Mouse (Mus musculus) brown adipose tissue, adult 24 weeks (tissue): ENCODE measurements around the gene Klhdc10. TPM values are rescaled to one million over a fixed set of nuclear protein-coding genes. Genes with fewer than 3 reads are reported as not detected.

Experiments
- H3K27ac ChIP-seq: fragments of 200-500 bp; replicated peaks from 2 replicates; pipeline ENCODE4 v1.5.1; 2012; ENCODE audit warnings: low read depth, mild to moderate bottlenecking, low read length
- H3K4me1 ChIP-seq: fragments of 200-500 bp; 2 replicates; pipeline ENCODE4 v1.6.1; 2012; ENCODE audit warnings: low read length, mixed read lengths; ENCODE audit not compliant: control insufficient read depth, insufficient read depth, insufficient read length
- H3K4me3 ChIP-seq: fragments of 200-500 bp; 2 replicates; pipeline ENCODE4 v1.5.1; 2012; ENCODE audit warnings: low read depth, mild to moderate bottlenecking, low read length, moderate library complexity; ENCODE audit not compliant: insufficient read depth
- polyA plus RNA-seq: library from polyadenylated mRNA; stranded (reverse); fragments of >200 nt; gene quantifications from 2 replicates; pipeline ENCODE4 v1.2.4, GENCODE M21; 2012; ENCODE audit not compliant: missing spikeins, insufficient read depth, insufficient read length

Klhdc10 gene
- polyA plus RNA-seq, 1 experiment = 19.3 TPM

DNA sequence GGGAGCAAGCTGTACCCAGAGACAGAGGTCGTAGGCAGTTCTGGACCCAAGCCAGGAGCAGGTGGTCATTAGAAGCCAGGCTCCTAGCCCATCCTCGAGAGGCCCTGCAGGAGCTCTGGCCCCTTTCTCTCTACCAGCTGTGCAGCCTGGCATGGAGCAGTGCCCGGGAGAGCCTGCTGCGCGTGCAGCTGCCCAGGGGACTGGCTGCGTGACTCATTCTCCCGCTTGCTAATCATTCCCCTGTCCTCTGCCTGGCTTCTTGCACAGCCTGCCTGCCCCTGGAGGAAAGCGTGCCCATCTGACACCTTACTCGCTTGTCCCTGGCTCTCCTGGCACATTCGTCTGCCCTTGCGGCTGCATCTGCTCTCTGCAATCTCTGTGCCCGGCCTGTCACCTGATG lies 67.7 kb downstream of the Klhdc10 start:
- no peaks in the 10 kb centered on the region for H3K4me1 ChIP-seq
- no peak overlapping the region for H3K4me3 ChIP-seq
- no peak overlapping the region for H3K27ac ChIP-seq

DNA sequence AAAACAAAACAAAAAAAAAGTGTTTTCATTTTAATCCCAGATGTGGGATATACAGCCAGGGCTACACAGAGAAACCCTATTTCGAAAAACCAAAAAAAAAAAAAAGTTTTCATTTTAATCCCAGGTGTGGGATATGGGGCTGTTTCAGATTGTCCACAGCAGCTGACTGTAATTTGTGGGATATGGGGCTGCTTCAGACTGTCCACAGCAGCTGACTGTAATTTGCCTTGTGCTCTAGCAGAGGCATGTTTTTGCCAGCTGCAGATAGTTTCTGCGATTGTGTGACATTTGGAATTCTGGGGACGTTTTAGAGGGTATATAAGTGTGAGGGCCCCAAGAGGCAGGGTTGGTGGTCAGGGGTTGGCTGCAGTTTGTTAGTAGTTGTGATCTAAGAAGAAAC lies 70.0 kb downstream of the Klhdc10 start:
- H3K27ac ChIP-seq = no peak overlapping the region
- H3K4me3 ChIP-seq = no peak overlapping the region
- no peaks in the 10 kb centered on the region for H3K4me1 ChIP-seq

DNA sequence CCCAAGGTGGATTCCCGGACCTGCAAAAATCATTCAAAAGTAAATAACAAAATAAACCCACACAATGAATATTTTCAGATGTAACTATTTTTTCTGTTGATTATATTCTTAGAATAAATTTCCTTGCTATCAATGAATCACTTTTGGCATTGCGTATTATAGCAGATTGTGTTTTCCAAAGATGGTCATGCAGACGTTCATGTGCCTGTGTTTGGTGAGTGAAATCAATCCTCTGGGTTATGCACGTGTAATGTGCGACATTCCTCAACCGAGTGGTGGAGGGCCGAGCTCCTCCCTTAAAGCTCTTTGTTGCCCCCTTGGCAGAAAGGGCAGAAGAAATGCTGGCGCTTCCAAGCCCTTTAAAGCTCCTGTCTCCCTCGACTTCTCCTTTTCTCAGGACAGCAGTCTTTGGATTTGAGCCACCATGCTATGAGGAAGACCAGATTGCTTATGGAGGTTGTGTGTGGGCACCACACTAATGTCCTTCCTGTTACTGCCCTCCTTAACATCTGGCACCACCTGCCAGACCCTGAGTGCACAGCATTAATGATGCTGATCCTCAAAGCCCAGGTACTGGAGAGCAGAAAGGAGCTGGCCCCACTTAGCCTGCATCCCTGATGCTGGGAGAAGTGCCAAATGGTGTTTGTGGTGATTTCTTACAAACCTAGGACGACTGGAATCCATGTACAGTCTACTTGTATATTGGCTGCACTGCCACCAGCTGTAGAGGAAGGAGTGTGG lies 74.5 kb downstream of the Klhdc10 start:
- H3K4me3 ChIP-seq = no peak overlapping the region
- no peaks in the 10 kb centered on the region for H3K4me1 ChIP-seq
- H3K27ac ChIP-seq = no peak overlapping the region

DNA sequence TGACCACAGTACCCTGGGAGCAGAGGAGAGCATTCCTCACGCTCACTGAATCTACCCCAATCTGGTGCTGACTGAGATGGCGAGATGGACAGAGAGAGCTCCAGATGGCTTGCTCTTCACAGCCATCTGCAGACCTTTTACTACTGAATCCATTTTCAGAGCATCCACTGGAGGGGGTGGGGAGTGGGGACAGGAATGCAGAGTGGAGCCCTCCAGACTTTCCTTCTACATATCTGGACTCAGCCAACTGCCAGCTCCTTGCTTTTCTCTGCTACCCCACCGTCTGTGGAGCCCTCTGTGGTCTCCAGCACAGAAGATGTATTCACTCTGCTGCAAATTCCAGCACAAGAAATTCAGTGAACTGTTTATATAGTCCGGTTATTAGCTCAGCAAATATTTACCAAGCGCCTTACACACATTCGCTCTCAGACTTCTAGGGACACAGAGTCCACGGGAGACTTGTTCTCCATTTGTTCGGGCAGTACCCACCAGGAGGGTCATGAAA lies 75.6 kb downstream of the Klhdc10 start:
- Histone ChIP-seq H3K4me3 (no peak overlapping the region), H3K4me1 (no peaks in the 10 kb centered on the region), H3K27ac (no peak overlapping the region)

DNA sequence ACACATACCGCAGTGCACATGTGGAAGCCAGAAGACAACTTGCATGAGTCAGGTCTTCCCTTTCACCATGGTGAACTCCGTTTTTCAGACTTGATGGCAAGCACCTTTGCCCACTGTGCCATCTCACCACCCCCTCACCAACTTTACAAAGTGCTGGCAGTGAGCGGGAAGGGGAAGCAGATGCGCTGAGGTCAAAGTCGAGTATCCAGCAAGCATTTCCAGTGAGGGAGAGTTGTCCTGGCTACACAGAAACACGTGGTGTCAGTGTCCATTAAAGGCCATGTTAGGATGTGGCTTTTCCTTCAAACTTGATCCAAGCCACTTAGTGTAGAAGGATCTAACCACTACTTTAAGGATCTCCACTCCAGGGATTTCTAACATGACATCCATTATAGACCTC lies 76.1 kb downstream of the Klhdc10 start:
- Histone ChIP-seq H3K4me3 (no peak overlapping the region), H3K4me1 (no peaks in the 10 kb centered on the region), H3K27ac (no peak overlapping the region)

DNA sequence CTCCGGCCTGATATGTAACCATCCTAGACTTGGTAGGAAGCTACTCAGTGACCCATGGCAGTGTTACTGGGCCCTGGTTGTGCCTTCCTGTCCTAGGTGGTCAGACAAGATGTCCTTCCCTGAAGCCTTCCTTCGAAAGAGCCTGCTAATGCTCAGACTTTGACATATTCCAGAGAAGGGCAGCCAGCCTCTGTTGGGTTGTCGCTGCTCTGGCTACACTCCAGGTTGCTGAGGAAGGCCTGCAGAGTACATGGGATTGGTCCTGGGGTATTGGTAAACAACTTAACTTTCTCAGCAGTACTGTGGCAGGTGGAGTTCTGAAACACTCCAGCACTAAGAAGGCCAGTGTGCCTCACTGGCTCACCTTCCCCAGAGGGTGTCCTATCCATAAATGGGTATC lies 77.8 kb downstream of the Klhdc10 start:
- Histone ChIP-seq H3K4me3 (no peak overlapping the region), H3K4me1 (no peaks in the 10 kb centered on the region)

DNA sequence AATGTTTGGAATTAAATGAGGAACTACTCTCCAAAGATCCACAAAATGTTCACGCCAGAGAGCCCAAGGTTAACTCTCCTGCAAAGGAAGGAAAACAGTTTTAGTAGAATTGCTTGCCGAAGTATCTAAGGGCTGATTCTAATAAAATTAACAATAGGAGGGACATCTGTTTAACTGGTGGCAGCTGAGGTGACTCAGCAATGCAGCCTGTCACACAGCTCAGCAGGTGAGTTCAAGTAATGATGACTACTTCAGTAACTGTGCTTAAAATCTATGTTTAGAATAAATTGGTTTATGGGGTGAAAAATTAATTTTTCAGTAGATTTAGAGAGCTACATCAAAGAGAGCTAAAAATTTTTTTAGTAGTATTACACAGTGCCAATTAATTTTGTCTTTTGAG lies 81.2 kb downstream of the Klhdc10 start:
- no peak overlapping the region for H3K27ac ChIP-seq
- no peak overlapping the region for H3K4me3 ChIP-seq
- no peaks in the 10 kb centered on the region for H3K4me1 ChIP-seq

More for the DNA sequence above, 77.8 kb downstream of the Klhdc10 start:
- H3K27ac ChIP-seq = no peak overlapping the region

DNA sequence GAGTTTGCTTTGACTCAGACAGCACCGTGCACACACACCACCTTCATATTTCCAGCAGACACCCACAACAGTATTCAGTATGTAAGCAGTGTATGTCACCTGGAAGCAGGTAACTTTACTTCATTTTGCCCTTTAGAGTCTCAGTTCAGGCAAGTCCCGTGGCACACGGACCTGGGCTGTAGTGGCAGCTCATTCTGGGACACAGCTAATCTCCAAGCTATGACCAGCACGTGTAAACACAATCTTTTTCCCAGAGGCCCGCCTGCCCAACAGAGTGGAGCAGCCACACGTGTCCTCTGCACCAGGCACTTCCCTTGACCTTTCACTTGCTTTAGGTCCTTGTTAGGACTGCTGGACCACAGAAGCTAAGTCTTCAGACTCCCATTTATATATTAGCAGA lies 84.8 kb downstream of the Klhdc10 start:
- H3K4me1 ChIP-seq = no peaks in the 10 kb centered on the region
- no peak overlapping the region for H3K4me3 ChIP-seq
- no peak overlapping the region for H3K27ac ChIP-seq

DNA sequence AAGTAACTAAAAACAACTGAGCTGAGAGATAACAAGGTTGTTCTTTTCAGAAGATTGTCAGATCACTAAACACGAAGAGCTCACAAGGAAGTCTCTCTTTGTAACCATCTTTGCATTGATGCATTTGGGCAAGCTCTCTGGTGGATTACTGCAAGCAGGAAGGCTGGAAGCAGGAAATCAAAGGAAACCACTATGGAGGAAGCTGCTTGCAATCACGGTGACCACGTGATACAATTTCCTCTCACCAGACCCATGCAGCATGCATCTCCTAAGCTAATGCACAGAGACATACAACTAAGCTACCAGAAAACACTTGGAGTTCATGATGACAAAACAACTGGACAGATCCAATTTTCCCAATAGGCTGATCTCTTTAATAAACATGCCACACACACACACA lies 97.4 kb downstream of the Klhdc10 start:
- no peak overlapping the region for H3K27ac ChIP-seq
- no peak overlapping the region for H3K4me3 ChIP-seq
- H3K4me1 ChIP-seq = no peaks in the 10 kb centered on the region

Other genes starting within 250 kb of the Klhdc10 start
- 58.7 and 69.2 TPM in 2 replicates for gene Ube2h, start 97.3 kb upstream of the Klhdc10 start, polyA plus RNA-seq
- gene Zc3hc1, start 10.8 kb upstream of the Klhdc10 start, polyA plus RNA-seq = 11.5 and 13.2 TPM in 2 replicates
- gene Tmem209, start 107.9 kb downstream of the Klhdc10 start, polyA plus RNA-seq = 11.8 and 15.0 TPM in 2 replicates
- gene Ssmem1, start 108.0 kb downstream of the Klhdc10 start, polyA plus RNA-seq = not detected in 2 replicates
- 0.99 TPM in 1 of 2 replicates, not detected in the other for gene Cpa2, start 139.7 kb downstream of the Klhdc10 start, polyA plus RNA-seq
- gene Cpa4, start 166.5 kb downstream of the Klhdc10 start, polyA plus RNA-seq = not detected in 2 replicates
- not detected in 2 replicates for gene Cpa5, start 209.1 kb downstream of the Klhdc10 start, polyA plus RNA-seq
- not detected in 2 replicates for gene Cpa1, start 237.3 kb downstream of the Klhdc10 start, polyA plus RNA-seq